In genomic region chr4:53030326-53030948, GRCm38 (mm10) we compare ENCODE assay signal across 11 mouse cellular contexts. TPM values are rescaled to one million over a fixed set of nuclear protein-coding genes. Genes with fewer than 3 reads are reported as not detected.
DNase-seq lines count a peak whose midpoint lies in the region; ATAC-seq and TF ChIP-seq lines count a peak whose summit lies in the region.
"Had no signal": no experiment of that assay in that cellular context is flagged by ENCODE, and none has a peak within 500 bp of the region (broad histone marks: within the 10 kb centered on the region; RNA-seq: fewer than 3 reads in every experiment).

No protein-coding gene starts in this region.

- no peak for TF ChIP-seq EP300 in liver, postnatal 0 days (IDR thresholded peaks at IDR 0.05; ENCODE audit: low read depth)

- no peak for ATAC-seq in heart, embryonic 12.5 days (ENCODE audit: insufficient number of reproducible peaks, low FRiP score)
- no peak for ATAC-seq in liver, postnatal 0 days
- ATAC-seq in liver, embryonic 11.5 days (replicated peaks; ENCODE audit: low FRiP score) = no peak
- ATAC-seq in neural tube, embryonic 14.5 days (ENCODE audit: low read depth) = peak; percentile 58

- TF ChIP-seq CTCF in liver, postnatal 0 days (IDR thresholded peaks at IDR 0.05; ENCODE audit: low read depth) = peak; percentile 38; the same call in 1 of the 2 replicates

- H3K27me3 ChIP-seq in heart, embryonic 12.5 days (replicated peaks) = no peaks in the 10 kb centered on the region
- no peaks in the 10 kb centered on the region for H3K27me3 ChIP-seq in liver, postnatal 0 days (ENCODE audit: insufficient read depth, low read length)
- H3K27me3 ChIP-seq in liver, embryonic 11.5 days (replicated peaks; ENCODE audit: control insufficient read depth, insufficient read depth, low read length) = no peaks in the 10 kb centered on the region
- no peaks in the 10 kb centered on the region for H3K27me3 ChIP-seq in neural tube, embryonic 14.5 days (ENCODE audit: control insufficient read depth, insufficient read depth, low read length)
- H3K27me3 ChIP-seq: embryonic facial prominence, embryonic 12.5 days; liver, embryonic 13.5 days had no signal

- WGBS in heart, embryonic 12.5 days = 58% methylated on average over 8 of the region's 8 CpGs
- WGBS in liver, postnatal 0 days (ENCODE audit: insufficient replicate concordance) = 58% methylated on average over 8 of the region's 8 CpGs
- WGBS in liver, embryonic 11.5 days = 67% methylated on average over 8 of the region's 8 CpGs
- WGBS in neural tube, embryonic 14.5 days = 7% methylated on average over 8 of the region's 8 CpGs

- H3K4me3 ChIP-seq in heart, embryonic 12.5 days = no peak overlapping the region
- H3K4me3 ChIP-seq in liver, postnatal 0 days (ENCODE audit: low read depth, low read length) = no peak overlapping the region
- H3K4me3 ChIP-seq in liver, embryonic 11.5 days (ENCODE audit: low read depth, low read length) = no peak overlapping the region
- H3K4me3 ChIP-seq in neural tube, embryonic 14.5 days (ENCODE audit: low read depth, low read length) = no peak overlapping the region
- H3K4me3 ChIP-seq: embryonic facial prominence, embryonic 12.5 days; liver, embryonic 13.5 days had no signal

- DNase-seq in heart, adult 8-10 months (ENCODE audit: low spot score) = peak; percentile 16
- DNase-seq in liver, postnatal 0 days = no peak
- DNase-seq in liver, embryonic 11.5 days (ENCODE audit: low spot score) = no peak
- DNase-seq in embryo, embryonic 10.5 days (ENCODE audit: low spot score) = peak; percentile 75
- DNase-seq in urinary bladder, adult 18-20 months (ENCODE audit: low spot score in 2 of 2) = no peak
- DNase-seq in testis, postnatal 14 days (ENCODE audit: low spot score) = no peak
- DNase-seq: heart, postnatal 14 days; liver, embryonic 13.5 days had no signal

- H3K9me3 ChIP-seq in heart, embryonic 12.5 days (replicated peaks) = peaks cover 5% of the 10 kb centered on the region; the same call in 1 of the 2 replicates
- no peaks in the 10 kb centered on the region for H3K9me3 ChIP-seq in liver, postnatal 0 days (ENCODE audit: low read length)
- no peaks in the 10 kb centered on the region for H3K9me3 ChIP-seq in liver, embryonic 11.5 days (ENCODE audit: control insufficient read depth, low read length)
- H3K9me3 ChIP-seq in neural tube, embryonic 14.5 days (ENCODE audit: control insufficient read depth, low read length) = no peaks in the 10 kb centered on the region
- H3K9me3 ChIP-seq: embryonic facial prominence, embryonic 12.5 days; liver, embryonic 13.5 days had no signal

- H3K4me2 ChIP-seq in heart, embryonic 12.5 days = no peak overlapping the region
- H3K4me2 ChIP-seq in liver, postnatal 0 days (ENCODE audit: low read depth, low read length) = no peak overlapping the region
- H3K4me2 ChIP-seq in liver, embryonic 11.5 days = no peak overlapping the region
- H3K4me2 ChIP-seq in neural tube, embryonic 14.5 days (ENCODE audit: low read depth, low read length) = no peak overlapping the region
- H3K4me2 ChIP-seq: embryonic facial prominence, embryonic 12.5 days; liver, embryonic 13.5 days had no signal

- peaks cover 8% of the 10 kb centered on the region; the same call in 1 of the 2 replicates for H3K36me3 ChIP-seq in heart, embryonic 12.5 days
- H3K36me3 ChIP-seq in liver, postnatal 0 days (replicated peaks; ENCODE audit: insufficient read depth, low read length) = peaks cover 25% of the 10 kb centered on the region
- H3K36me3 ChIP-seq in liver, embryonic 11.5 days (ENCODE audit: control insufficient read depth, insufficient read depth, low read length) = no peaks in the 10 kb centered on the region
- no peaks in the 10 kb centered on the region for H3K36me3 ChIP-seq in neural tube, embryonic 14.5 days (ENCODE audit: control insufficient read depth, insufficient read depth, low read length)

- no peaks in the 10 kb centered on the region for H3K4me1 ChIP-seq in heart, embryonic 12.5 days (replicated peaks)
- no peaks in the 10 kb centered on the region for H3K4me1 ChIP-seq in liver, postnatal 0 days (ENCODE audit: insufficient read depth)
- no peaks in the 10 kb centered on the region for H3K4me1 ChIP-seq in liver, embryonic 11.5 days (replicated peaks; ENCODE audit: control insufficient read depth, insufficient read depth, low read length)
- no peaks in the 10 kb centered on the region for H3K4me1 ChIP-seq in neural tube, embryonic 14.5 days (ENCODE audit: control insufficient read depth, insufficient read depth, low read length)
- H3K4me1 ChIP-seq: embryonic facial prominence, embryonic 12.5 days; liver, embryonic 13.5 days had no signal

- H3K27ac ChIP-seq in heart, embryonic 12.5 days (ENCODE audit: poor library complexity, severe bottlenecking) = no peak overlapping the region
- no peak overlapping the region for H3K27ac ChIP-seq in liver, postnatal 0 days (ENCODE audit: low read depth)
- no peak overlapping the region for H3K27ac ChIP-seq in liver, embryonic 11.5 days (ENCODE audit: low read depth, low read length)
- no peak overlapping the region for H3K27ac ChIP-seq in neural tube, embryonic 14.5 days (ENCODE audit: low read depth, low read length)
- H3K27ac ChIP-seq: embryonic facial prominence, embryonic 12.5 days; liver, embryonic 13.5 days had no signal

- no peak overlapping the region for H3K9ac ChIP-seq in heart, embryonic 12.5 days
- H3K9ac ChIP-seq in liver, postnatal 0 days (replicated peaks) = no peak overlapping the region
- H3K9ac ChIP-seq in liver, embryonic 11.5 days (ENCODE audit: low read depth, low read length) = no peak overlapping the region
- H3K9ac ChIP-seq in neural tube, embryonic 14.5 days (replicated peaks; ENCODE audit: low read depth, low read length) = no peak overlapping the region
- H3K9ac ChIP-seq: embryonic facial prominence, embryonic 12.5 days; liver, embryonic 13.5 days had no signal

RNA-seq across cellular contexts. Expression of gene Nipsnap3b, which starts 18.8 kb away (rescaled TPM):
- 1 to 10 TPM; 5.3 to 7.8 (median 6.5) TPM for total RNA-seq in heart, adult 8-10 months (2022)
- 89.6 and 90.0 TPM in 2 replicates for polyA plus RNA-seq in heart, embryonic 12.5 days (2016; fragmentation: Nextera tagmentation; extraction: Ambion mirVana)
- 145 TPM in 2 replicates for polyA plus RNA-seq in liver, postnatal 0 days (2015; fragmentation: Nextera tagmentation; extraction: Ambion mirVana)
- 67.4 and 75.1 TPM in 2 replicates for polyA plus RNA-seq in liver, embryonic 11.5 days (2014; fragmentation: Nextera tagmentation; extraction: Ambion mirVana)
- polyA plus RNA-seq in neural tube, embryonic 14.5 days (2014; fragmentation: Nextera tagmentation; extraction: Ambion mirVana) = 188 and 203 TPM in 2 replicates

RNA-seq across cellular contexts. Expression of gene Nipsnap3a, which starts 41.4 kb away (rescaled TPM):
- not detected for total RNA-seq in heart, adult 8-10 months (2022)
- not detected in 2 replicates for polyA plus RNA-seq in heart, embryonic 12.5 days (2016; fragmentation: Nextera tagmentation; extraction: Ambion mirVana)
- not detected in 2 replicates for polyA plus RNA-seq in liver, postnatal 0 days (2015; fragmentation: Nextera tagmentation; extraction: Ambion mirVana)
- not detected in 2 replicates for polyA plus RNA-seq in liver, embryonic 11.5 days (2014; fragmentation: Nextera tagmentation; extraction: Ambion mirVana)
- not detected in 2 replicates for polyA plus RNA-seq in neural tube, embryonic 14.5 days (2014; fragmentation: Nextera tagmentation; extraction: Ambion mirVana)
- total RNA-seq: heart, postnatal 14 days had no signal
- polyA plus RNA-seq: embryonic facial prominence, embryonic 12.5 days; liver, embryonic 13.5 days had no signal

Comparison
In these comparisons a context has a peak if more than half of its experiments do, and no peak if none do; other contexts are left out.
1. DNase-seq: peak in heart, adult 8-10 months (single experiment) and embryo, embryonic 10.5 days (single experiment); none in liver, postnatal 0 days (single experiment), liver, embryonic 11.5 days (single experiment), urinary bladder, adult 18-20 months (0 of 2) and testis, postnatal 14 days (single experiment).